Mouse (Mus musculus) kidney, postnatal 0 days (tissue): ENCODE data around the gene Erbin. TPM values are rescaled to one million over a fixed set of nuclear protein-coding genes. Genes with fewer than 3 reads are reported as not detected.

ENCODE experiments used
- ATAC-seq: fragments of 200-750 bp; cut with Nextera tagmentation; replicated peaks from 2 replicates; pipeline ENCODE4 v1.8.0; 2017; ENCODE audit warnings: low read depth, moderate number of reproducible peaks, moderate TSS enrichment, moderate library complexity; ENCODE audit not compliant: low FRiP score
- DNase-seq: peaks from one replicate; pipeline ENCODE4 v3.0.0-alpha.2; 2016; ENCODE audit warnings: low spot score
- H3K27ac ChIP-seq: fragments of 300-500 bp; sonication (generic); 2 replicates; pipeline ENCODE4 v1.5.1; 2014; ENCODE audit warnings: mild to moderate bottlenecking
- H3K27me3 ChIP-seq: fragments of 300-500 bp; sonication (generic); 2 replicates; pipeline ENCODE4 v1.6.1; 2014; ENCODE audit warnings: low read length, mixed read lengths; ENCODE audit not compliant: insufficient read depth
- H3K36me3 ChIP-seq: fragments of 300-500 bp; sonication (generic); 2 replicates; pipeline ENCODE4 v1.6.1; 2014; ENCODE audit warnings: low read length, mixed read lengths; ENCODE audit not compliant: insufficient read depth
- H3K4me1 ChIP-seq: fragments of 300-500 bp; sonication (generic); replicated peaks from 2 replicates; pipeline ENCODE4 v1.6.1; 2014; ENCODE audit warnings: antibody characterized with exemption, low read length, mixed read lengths; ENCODE audit not compliant: insufficient read depth
- H3K4me2 ChIP-seq: fragments of 300-500 bp; sonication (generic); 2 replicates; pipeline ENCODE4 v1.6.1; 2014; ENCODE audit warnings: mild to moderate bottlenecking, low read length, moderate library complexity, mixed read lengths
- H3K4me3 ChIP-seq: fragments of 300-500 bp; sonication (generic); replicated peaks from 2 replicates; pipeline ENCODE4 v1.5.1; 2014; ENCODE audit warnings: low read depth, low read length
- H3K9ac ChIP-seq: fragments of 300-500 bp; sonication (generic); 2 replicates; pipeline ENCODE4 v1.6.1; 2014; ENCODE audit warnings: low read depth, low read length
- H3K9me3 ChIP-seq: fragments of 300-500 bp; sonication (generic); replicated peaks from 2 replicates; pipeline ENCODE4 v1.6.1; 2016; ENCODE audit warnings: low read length, inconsistent platforms, mixed read lengths
- CTCF ChIP-seq: IDR thresholded peaks from 2 replicates; pipeline ENCODE4 v1.5.1; 2016; ENCODE audit warnings: antibody characterized with exemption, low read depth, mild to moderate bottlenecking, moderate library complexity
- WGBS: fragments of 180-500 bp; shearing (Covaris S2); extraction: QIAGEN DNeasy Blood & Tissue Kit; methylation state at CpG from one replicate; pipeline ENCODE4 v1.1.7; 2014; 5-methylcytosine and 5-hydroxymethylcytosine counted together
- polyA plus RNA-seq: library from polyadenylated mRNA; unstranded; fragments of >200 nt; fragmentation: Nextera tagmentation; extraction: Ambion mirVana; gene quantifications from 2 replicates; pipeline ENCODE4 v1.2.1, GENCODE M21; 2015

Gene Erbin
- polyA plus RNA-seq, 1 experiment from 2014 or later, result 25.9 TPM

GRCm38 (mm10) chr13:103875823-103876514 is 44.3 kb downstream of the Erbin start:
- Histone ChIP-seq H3K4me3 (no peak overlapping the region), H3K9ac (no peak overlapping the region), H3K4me2 (no peak overlapping the region), H3K27ac (no peak overlapping the region), H3K4me1 (no peaks in the 10 kb centered on the region), H3K9me3 (no peaks in the 10 kb centered on the region), H3K27me3 (no peaks in the 10 kb centered on the region), H3K36me3 (no peaks in the 10 kb centered on the region)
- ATAC-seq (no peak), DNase-seq (no peak)
- 72% methylated on average over 6 of the region's 6 CpGs for WGBS
- TF ChIP-seq CTCF, result no peak

- no peak overlapping the region for H3K27ac ChIP-seq
- no peaks in the 10 kb centered on the region for H3K27me3 ChIP-seq
- TF ChIP-seq CTCF, result no peak
- H3K9ac ChIP-seq, result no peak overlapping the region
- no peak overlapping the region for H3K4me3 ChIP-seq
- no peak for ATAC-seq
- no peak for DNase-seq
- 78% methylated on average over 3 of the region's 3 CpGs for WGBS
- H3K36me3 ChIP-seq, result peaks cover 4% of the 10 kb centered on the region; the same call in 1 of the 2 replicates
- H3K9me3 ChIP-seq, result no peaks in the 10 kb centered on the region
- H3K4me2 ChIP-seq, result no peak overlapping the region
- no peaks in the 10 kb centered on the region for H3K4me1 ChIP-seq
Observed at GRCm38 (mm10) chr13:103870786-103871185, 49.5 kb downstream of the Erbin start.

- Histone ChIP-seq H3K27me3 (no peaks in the 10 kb centered on the region), H3K4me3 (no peak overlapping the region), H3K4me1 (no peaks in the 10 kb centered on the region), H3K4me2 (no peak overlapping the region), H3K27ac (no peak overlapping the region), H3K36me3 (peaks cover 5% of the 10 kb centered on the region; the same call in 1 of the 2 replicates), H3K9ac (no peak overlapping the region), H3K9me3 (no peaks in the 10 kb centered on the region)
- DNase-seq (no peak), ATAC-seq (no peak)
- WGBS, result 97% methylated on average over 1 of the region's 1 CpGs
- TF ChIP-seq CTCF, result no peak
Observed at GRCm38 (mm10) chr13:103870117-103870516, 50.2 kb downstream of the Erbin start.

- H3K9me3 ChIP-seq, result no peaks in the 10 kb centered on the region
- 40% methylated on average over 1 of the region's 1 CpGs for WGBS
- no peak overlapping the region for H3K4me3 ChIP-seq
- H3K27ac ChIP-seq, result no peak overlapping the region
- H3K4me2 ChIP-seq, result no peak overlapping the region
- H3K27me3 ChIP-seq, result no peaks in the 10 kb centered on the region
- no peak for TF ChIP-seq CTCF
- H3K4me1 ChIP-seq, result no peaks in the 10 kb centered on the region
- no peak overlapping the region for H3K9ac ChIP-seq
- ATAC-seq, result no peak
- H3K36me3 ChIP-seq, result peaks cover 5% of the 10 kb centered on the region; the same call in 1 of the 2 replicates
- DNase-seq, result no peak
Observed at GRCm38 (mm10) chr13:103868875-103869274, 51.4 kb downstream of the Erbin start.

GRCm38 (mm10) chr13:103862041-103862440 is 58.3 kb downstream of the Erbin start:
- H3K4me1 ChIP-seq, result no peaks in the 10 kb centered on the region
- H3K9ac ChIP-seq, result no peak overlapping the region
- WGBS, result 58% methylated on average over 4 of the region's 4 CpGs
- H3K4me2 ChIP-seq, result no peak overlapping the region
- ATAC-seq (no peak), DNase-seq (peak; percentile 12)
- no peak overlapping the region for H3K27ac ChIP-seq
- peaks cover 14% of the 10 kb centered on the region for H3K36me3 ChIP-seq
- TF ChIP-seq CTCF, result no peak
- H3K4me3 ChIP-seq, result no peak overlapping the region
- no peaks in the 10 kb centered on the region for H3K27me3 ChIP-seq
- H3K9me3 ChIP-seq, result no peaks in the 10 kb centered on the region

- WGBS, result 78% methylated on average over 2 of the region's 2 CpGs
- Histone ChIP-seq H3K36me3 (peaks cover 22% of the 10 kb centered on the region), H3K4me3 (no peak overlapping the region), H3K4me1 (no peaks in the 10 kb centered on the region), H3K9me3 (no peaks in the 10 kb centered on the region), H3K9ac (no peak overlapping the region), H3K27ac (no peak overlapping the region), H3K4me2 (no peak overlapping the region), H3K27me3 (no peaks in the 10 kb centered on the region)
- ATAC-seq (no peak), DNase-seq (no peak)
- no peak for TF ChIP-seq CTCF
Observed at GRCm38 (mm10) chr13:103859041-103859440, 61.3 kb downstream of the Erbin start.

- DNase-seq, result no peak
- Histone ChIP-seq H3K9me3 (no peaks in the 10 kb centered on the region), H3K4me1 (no peaks in the 10 kb centered on the region), H3K27me3 (no peaks in the 10 kb centered on the region), H3K9ac (no peak overlapping the region), H3K4me2 (no peak overlapping the region), H3K4me3 (no peak overlapping the region), H3K27ac (no peak overlapping the region), H3K36me3 (peaks cover 26% of the 10 kb centered on the region)
- no peak for ATAC-seq
- TF ChIP-seq CTCF, result no peak
- WGBS, result 92% methylated on average over 2 of the region's 2 CpGs
Observed at GRCm38 (mm10) chr13:103847614-103848013, 72.7 kb downstream of the Erbin start.
